Mouse (Mus musculus) intestine, embryonic 16.5 days (tissue): ENCODE results near the gene Fam207a. TPM values are rescaled to one million over a fixed set of nuclear protein-coding genes. Genes with fewer than 3 reads are reported as not detected.

ENCODE experiments used
- ATAC-seq: fragments of 200-750 bp; cut with Nextera tagmentation; 2 replicates; pipeline ENCODE4 v1.8.0; 2017; ENCODE audit warnings: moderate TSS enrichment, moderate library complexity
- H3K27ac ChIP-seq: fragments of 300-500 bp; sonication (generic); 2 replicates; pipeline ENCODE4 v1.5.1; 2014; ENCODE audit warnings: mild to moderate bottlenecking, low read length
- H3K27me3 ChIP-seq: fragments of 300-500 bp; sonication (generic); replicated peaks from 2 replicates; pipeline ENCODE4 v1.6.1; 2014; ENCODE audit warnings: low read length, control low read depth, mixed read lengths; ENCODE audit not compliant: control insufficient read depth, insufficient read depth
- H3K36me3 ChIP-seq: fragments of 300-500 bp; sonication (generic); 2 replicates; pipeline ENCODE4 v1.6.1; 2014; ENCODE audit warnings: low read length, control low read depth; ENCODE audit not compliant: control insufficient read depth, insufficient read depth
- H3K4me1 ChIP-seq: fragments of 300-500 bp; sonication (generic); 2 replicates; pipeline ENCODE4 v1.6.1; 2014; ENCODE audit warnings: low read length, control low read depth, mixed read lengths; ENCODE audit not compliant: control insufficient read depth, insufficient read depth
- H3K4me2 ChIP-seq: fragments of 300-500 bp; sonication (generic); 2 replicates; pipeline ENCODE4 v1.6.1; 2014; ENCODE audit warnings: low read depth, low read length, control low read depth
- H3K4me3 ChIP-seq: fragments of 300-500 bp; sonication (generic); 2 replicates; pipeline ENCODE4 v1.5.1; 2014; ENCODE audit warnings: mild to moderate bottlenecking, low read length
- H3K9ac ChIP-seq: fragments of 300-500 bp; sonication (generic); 2 replicates; pipeline ENCODE4 v1.6.1; 2014; ENCODE audit warnings: low read depth, low read length
- H3K9me3 ChIP-seq: fragments of 300-500 bp; sonication (generic); 2 replicates; pipeline ENCODE4 v1.6.1; 2016; ENCODE audit warnings: low read length, control low read depth; ENCODE audit not compliant: control insufficient read depth
- WGBS: fragments of 180-500 bp; shearing (Covaris S2); extraction: QIAGEN DNeasy Blood & Tissue Kit; methylation state at CpG from one replicate; pipeline ENCODE4 v1.1.7; 2014; 5-methylcytosine and 5-hydroxymethylcytosine counted together
- polyA plus RNA-seq: library from polyadenylated mRNA; unstranded; fragments of >200 nt; fragmentation: Nextera tagmentation; extraction: Ambion mirVana; gene quantifications from 2 replicates; pipeline ENCODE4 v1.2.1, GENCODE M21; 2015

Gene Fam207a
- polyA plus RNA-seq, 1 experiment from 2014 or later = 43.8 TPM

- H3K4me3 ChIP-seq = no peak overlapping the region
- ATAC-seq = no peak
- no peak overlapping the region for H3K27ac ChIP-seq
- peaks cover 9% of the 10 kb centered on the region for H3K4me1 ChIP-seq
- no peak overlapping the region for H3K9ac ChIP-seq
- no peaks in the 10 kb centered on the region for H3K36me3 ChIP-seq
- H3K9me3 ChIP-seq = no peaks in the 10 kb centered on the region
- WGBS = 78% methylated on average over 4 of the region's 4 CpGs
- no peak overlapping the region for H3K4me2 ChIP-seq
- no peaks in the 10 kb centered on the region; the same call in 1 of the 2 replicates for H3K27me3 ChIP-seq
These were observed 63.8 kb downstream of the Fam207a start for GRCm38 (mm10) chr10:77451822-77452221.

- ATAC-seq = no peak
These were observed 65.5 kb downstream of the Fam207a start for GRCm38 (mm10) chr10:77450159-77450464.

GRCm38 (mm10) chr10:77449315-77450158, 66.0 kb downstream of the Fam207a start:
- Histone ChIP-seq H3K9me3 (peaks cover 7% of the 10 kb centered on the region; the same call in 1 of the 2 replicates), H3K4me3 (peak overlapping the region; percentile 17), H3K4me1 (peaks cover 9% of the 10 kb centered on the region), H3K4me2 (peak overlapping the region; percentile 42), H3K9ac (peak overlapping the region; percentile 38; the same call in 1 of the 2 replicates), H3K27ac (0 out of 2 replicates have a peak overlapping the region, but pooled peaks have one; percentile 28), H3K36me3 (no peaks in the 10 kb centered on the region), H3K27me3 (no peaks in the 10 kb centered on the region; the same call in 1 of the 2 replicates)
- 29% methylated on average over 23 of the region's 23 CpGs for WGBS
- peak; percentile 52 for ATAC-seq

More at GRCm38 (mm10) chr10:77450159-77450464, 65.5 kb downstream of the Fam207a start:
- Histone ChIP-seq H3K4me3 (no peak overlapping the region), H3K9ac (no peak overlapping the region), H3K27me3 (no peaks in the 10 kb centered on the region; the same call in 1 of the 2 replicates), H3K4me1 (peaks cover 9% of the 10 kb centered on the region), H3K4me2 (no peak overlapping the region), H3K36me3 (no peaks in the 10 kb centered on the region), H3K27ac (no peak overlapping the region), H3K9me3 (peaks cover 3% of the 10 kb centered on the region; the same call in 1 of the 2 replicates)

GRCm38 (mm10) chr10:77448698-77449247, 66.8 kb downstream of the Fam207a start:
- Histone ChIP-seq H3K4me3 (peak overlapping the region; percentile 17; the same call in 1 of the 2 replicates), H3K36me3 (no peaks in the 10 kb centered on the region), H3K4me2 (peak overlapping the region; percentile 42), H3K9ac (peak overlapping the region; percentile 38; the same call in 1 of the 2 replicates), H3K27ac (0 out of 2 replicates have a peak overlapping the region, but pooled peaks have one; percentile 28), H3K4me1 (peaks cover 9% of the 10 kb centered on the region), H3K27me3 (no peaks in the 10 kb centered on the region; the same call in 1 of the 2 replicates), H3K9me3 (peaks cover 7% of the 10 kb centered on the region; the same call in 1 of the 2 replicates)
- ATAC-seq = no peak
- WGBS = 43% methylated on average over 6 of the region's 6 CpGs

- no peak overlapping the region for H3K27ac ChIP-seq
- WGBS = 82% methylated on average over 7 of the region's 7 CpGs
- ATAC-seq = no peak
- no peak overlapping the region for H3K4me3 ChIP-seq
- H3K4me1 ChIP-seq = peaks cover 9% of the 10 kb centered on the region
- H3K36me3 ChIP-seq = no peaks in the 10 kb centered on the region
- H3K9me3 ChIP-seq = peaks cover 7% of the 10 kb centered on the region; the same call in 1 of the 2 replicates
- no peak overlapping the region for H3K4me2 ChIP-seq
- no peaks in the 10 kb centered on the region; the same call in 1 of the 2 replicates for H3K27me3 ChIP-seq
- H3K9ac ChIP-seq = no peak overlapping the region
These were observed 67.4 kb downstream of the Fam207a start for GRCm38 (mm10) chr10:77448209-77448608.

GRCm38 (mm10) chr10:77447755-77448154, 67.8 kb downstream of the Fam207a start:
- WGBS = 12% methylated on average over 2 of the region's 2 CpGs

GRCm38 (mm10) chr10:77442250-77442649, 73.3 kb downstream of the Fam207a start:
- Histone ChIP-seq H3K27me3 (no peaks in the 10 kb centered on the region), H3K4me1 (peaks cover 11% of the 10 kb centered on the region), H3K4me2 (no peak overlapping the region), H3K27ac (no peak overlapping the region), H3K9ac (no peak overlapping the region), H3K4me3 (no peak overlapping the region), H3K9me3 (peaks cover 7% of the 10 kb centered on the region; the same call in 1 of the 2 replicates), H3K36me3 (no peaks in the 10 kb centered on the region)
- 78% methylated on average over 4 of the region's 4 CpGs for WGBS
- ATAC-seq = no peak

More at GRCm38 (mm10) chr10:77447755-77448154, 67.8 kb downstream of the Fam207a start:
- no peak overlapping the region for H3K9ac ChIP-seq
- no peak overlapping the region for H3K4me3 ChIP-seq
- peaks cover 7% of the 10 kb centered on the region; the same call in 1 of the 2 replicates for H3K9me3 ChIP-seq
- H3K36me3 ChIP-seq = no peaks in the 10 kb centered on the region
- peaks cover 9% of the 10 kb centered on the region for H3K4me1 ChIP-seq
- ATAC-seq = no peak
- H3K27me3 ChIP-seq = no peaks in the 10 kb centered on the region; the same call in 1 of the 2 replicates
- H3K27ac ChIP-seq = no peak overlapping the region
- H3K4me2 ChIP-seq = no peak overlapping the region

GRCm38 (mm10) chr10:77441812-77442211, 73.8 kb downstream of the Fam207a start:
- H3K36me3 ChIP-seq = no peaks in the 10 kb centered on the region
- WGBS = 89% methylated on average over 3 of the region's 3 CpGs
- H3K4me1 ChIP-seq = peaks cover 11% of the 10 kb centered on the region
- peaks cover 7% of the 10 kb centered on the region; the same call in 1 of the 2 replicates for H3K9me3 ChIP-seq
- no peak for ATAC-seq
- H3K4me3 ChIP-seq = no peak overlapping the region
- H3K9ac ChIP-seq = no peak overlapping the region
- no peak overlapping the region for H3K4me2 ChIP-seq
- H3K27me3 ChIP-seq = no peaks in the 10 kb centered on the region
- H3K27ac ChIP-seq = no peak overlapping the region
